Mouse (Mus musculus): ENCODE data around the gene Kif3b. TPM values are rescaled to one million over a fixed set of nuclear protein-coding genes. Genes with fewer than 3 reads are reported as not detected.

Gene Kif3b
- polyA plus RNA-seq, 1 experiment from 2014 or later = 7.5 TPM

- Histone ChIP-seq H3K27me3 (ENCODE audit: control insufficient read depth, insufficient read depth, low read length) (no peaks in the 10 kb centered on the region), H3K27ac (ENCODE audit: low read depth, low read length) (no peak overlapping the region), H3K36me3 (ENCODE audit: control insufficient read depth, insufficient read depth, low read length) (peaks cover 9% of the 10 kb centered on the region; the same call in 1 of the 2 replicates), H3K4me2 (no peak overlapping the region), H3K4me1 (ENCODE audit: control insufficient read depth, insufficient read depth, low read length) (no peaks in the 10 kb centered on the region), H3K4me3 (ENCODE audit: low read depth, low read length) (no peak overlapping the region), H3K9me3 (ENCODE audit: control insufficient read depth, low read length) (no peaks in the 10 kb centered on the region), H3K9ac (ENCODE audit: low read length) (no peak overlapping the region)
- no peak for DNase-seq (ENCODE audit: low spot score, missing footprints)
- ATAC-seq (ENCODE audit: low FRiP score) = no peak
These were observed 79.7 kb downstream of the Kif3b start for GRCm38 (mm10) chr2:153370871-153371270.

GRCm38 (mm10) chr2:153375380-153375779 lies 84.2 kb downstream of the Kif3b start:
- Histone ChIP-seq H3K4me3 (ENCODE audit: low read depth, low read length) (no peak overlapping the region), H3K4me2 (no peak overlapping the region), H3K9me3 (ENCODE audit: control insufficient read depth, low read length) (no peaks in the 10 kb centered on the region), H3K27ac (ENCODE audit: low read depth, low read length) (no peak overlapping the region), H3K9ac (ENCODE audit: low read length) (no peak overlapping the region), H3K36me3 (ENCODE audit: control insufficient read depth, insufficient read depth, low read length) (peaks cover 3% of the 10 kb centered on the region; the same call in 1 of the 2 replicates), H3K27me3 (ENCODE audit: control insufficient read depth, insufficient read depth, low read length) (no peaks in the 10 kb centered on the region), H3K4me1 (ENCODE audit: control insufficient read depth, insufficient read depth, low read length) (no peaks in the 10 kb centered on the region)
- 86% methylated on average over 2 of the region's 2 CpGs for WGBS
- ATAC-seq (ENCODE audit: low FRiP score) (no peak), DNase-seq (ENCODE audit: low spot score, missing footprints) (no peak)

- Histone ChIP-seq H3K9me3 (ENCODE audit: control insufficient read depth, low read length) (no peaks in the 10 kb centered on the region), H3K27ac (ENCODE audit: low read depth, low read length) (no peak overlapping the region), H3K4me1 (ENCODE audit: control insufficient read depth, insufficient read depth, low read length) (no peaks in the 10 kb centered on the region), H3K27me3 (ENCODE audit: control insufficient read depth, insufficient read depth, low read length) (no peaks in the 10 kb centered on the region), H3K9ac (ENCODE audit: low read length) (no peak overlapping the region), H3K4me3 (ENCODE audit: low read depth, low read length) (no peak overlapping the region), H3K36me3 (ENCODE audit: control insufficient read depth, insufficient read depth, low read length) (peaks cover 3% of the 10 kb centered on the region; the same call in 1 of the 2 replicates), H3K4me2 (no peak overlapping the region)
- ATAC-seq (ENCODE audit: low FRiP score) = no peak
- DNase-seq (ENCODE audit: low spot score, missing footprints) = no peak
- WGBS = 98% methylated on average over 1 of the region's 1 CpGs
These were observed 89.3 kb downstream of the Kif3b start for GRCm38 (mm10) chr2:153380479-153380878.

Other genes starting within 250 kb of the Kif3b start
- gene Ccm2l, start 225.5 kb upstream of the Kif3b start, polyA plus RNA-seq (2014; fragmentation: Nextera tagmentation; extraction: Ambion mirVana) = 1.2 and 2.1 TPM in 2 replicates
- 2.4 and 2.5 TPM in 2 replicates for gene Hck, start 182.9 kb upstream of the Kif3b start, polyA plus RNA-seq (2014; fragmentation: Nextera tagmentation; extraction: Ambion mirVana)
- 80.9 and 85.9 TPM in 2 replicates for gene Tm9sf4, start 130.1 kb upstream of the Kif3b start, polyA plus RNA-seq (2014; fragmentation: Nextera tagmentation; extraction: Ambion mirVana)
- 6.2 and 6.6 TPM in 2 replicates for gene Tspyl3, start 66.0 kb upstream of the Kif3b start, polyA plus RNA-seq (2014; fragmentation: Nextera tagmentation; extraction: Ambion mirVana)
- 31.5 and 35.3 TPM in 2 replicates for gene Plagl2, start 50.0 kb upstream of the Kif3b start, polyA plus RNA-seq (2014; fragmentation: Nextera tagmentation; extraction: Ambion mirVana)
- 6.4 and 7.2 TPM in 2 replicates for gene Pofut1, start 49.9 kb upstream of the Kif3b start, polyA plus RNA-seq (2014; fragmentation: Nextera tagmentation; extraction: Ambion mirVana)
- 19.6 TPM in 2 replicates for gene Asxl1, start 54.4 kb downstream of the Kif3b start, polyA plus RNA-seq (2014; fragmentation: Nextera tagmentation; extraction: Ambion mirVana)
- gene 4930404H24Rik, start 201.4 kb downstream of the Kif3b start, polyA plus RNA-seq (2014; fragmentation: Nextera tagmentation; extraction: Ambion mirVana) = not detected in 2 replicates
- 19.5 and 19.9 TPM in 2 replicates for gene Nol4l, start 238.6 kb downstream of the Kif3b start, polyA plus RNA-seq (2014; fragmentation: Nextera tagmentation; extraction: Ambion mirVana)